Mouse (Mus musculus): ENCODE measurements around the gene Zfp64. TPM values are rescaled to one million over a fixed set of nuclear protein-coding genes. Genes with fewer than 3 reads are reported as not detected.

Gene Zfp64
- polyA plus RNA-seq (2021; fragmentation: Nextera tagmentation) = 14.7 and 16.7 TPM in 2 replicates
- long read RNA-seq, experiment 1, transcript Zfp64-201 (6 exons, 2,438 nt) = major isoform, 54 of 81 reads
- long read RNA-seq, experiment 1, transcript Zfp64-203 (9 exons, 2,848 nt) = minor isoform, 6 of 81 reads
- long read RNA-seq, experiment 1, partial matches to known transcripts = 12 of 81 reads
- long read RNA-seq, experiment 1, other reads (novel, unspliced or antisense) = 9 of 81 reads
- long read RNA-seq, experiment 2, transcript Zfp64-201 (6 exons, 2,438 nt) = major isoform, 17 of 33 reads
- long read RNA-seq, experiment 2, partial matches to known transcripts = 2 of 33 reads
- long read RNA-seq, experiment 2, other reads (novel, unspliced or antisense) = 11 of 33 reads

DNA sequence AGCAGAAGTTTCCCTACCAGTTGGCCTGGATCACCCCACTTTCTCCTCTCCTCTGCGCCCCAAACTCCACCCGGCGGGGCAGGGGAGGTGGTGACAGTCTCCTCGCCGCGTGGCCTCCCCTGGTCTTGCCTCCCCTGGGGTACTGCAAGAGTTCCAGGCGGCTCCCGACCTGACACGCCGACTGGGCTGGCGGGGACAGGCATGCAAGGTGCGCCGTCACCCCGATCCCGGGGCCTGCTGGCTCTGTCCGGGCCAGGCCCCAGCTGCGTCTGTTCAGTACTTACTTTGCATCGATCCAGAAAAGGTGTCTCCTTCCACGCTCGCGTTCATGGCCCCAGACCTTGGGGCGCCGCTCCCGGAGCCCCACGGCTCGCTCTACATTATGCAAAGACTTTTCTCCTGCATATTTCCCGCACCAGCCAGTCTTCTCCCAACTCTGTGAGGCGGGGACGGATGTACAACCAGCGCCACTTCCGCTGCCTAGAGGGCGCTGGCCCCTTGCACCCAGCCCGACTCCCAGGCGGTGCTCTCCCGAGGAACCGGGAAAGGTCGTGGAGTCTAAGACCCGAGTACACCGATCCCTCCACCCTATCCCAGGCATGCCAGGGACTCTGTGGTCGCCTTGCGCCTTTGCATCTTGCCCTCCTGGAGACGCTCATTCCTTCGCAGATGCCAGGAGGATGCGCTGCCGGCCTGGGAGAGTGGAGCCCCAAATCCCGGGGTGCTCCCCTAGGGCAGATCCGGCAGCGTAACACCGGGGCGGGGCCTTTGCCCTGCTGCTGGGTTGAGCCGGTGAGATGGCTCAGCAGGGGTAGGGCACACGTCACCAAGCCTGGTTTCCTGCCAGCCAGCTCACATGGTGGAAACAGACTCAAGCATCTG, at the start of gene Zfp64:
Gene Zfp64 (minus strand): TSS at position 753 of the 882 bp plus-strand sequence.

Other genes with a start within 250 kb of the Zfp64 start
- 72.2 and 90.9 TPM in 2 replicates for gene Atp9a, start 213.2 kb downstream of the Zfp64 start, polyA plus RNA-seq (2021; fragmentation: Nextera tagmentation)
- 0.10 TPM in 1 of 2 replicates, not detected in the other for gene Sall4, start 187.6 kb downstream of the Zfp64 start, polyA plus RNA-seq (2021; fragmentation: Nextera tagmentation)

Measured in left cerebral cortex, adult 6 months (tissue).